Mouse (Mus musculus) inflammation-experienced regulatory T-cells, adult 16 weeks (primary cell): ENCODE data around the gene Cst9. TPM values are rescaled to one million over a fixed set of nuclear protein-coding genes. Genes with fewer than 3 reads are reported as not detected.

Experiments used
- polyA plus RNA-seq: library from polyadenylated mRNA; unstranded; fragments of 100-300 nt; shearing (Covaris generic); gene quantifications from one replicate; pipeline ENCODE4 v1.2.1, GENCODE M21; 2017

The Cst9 gene
- not detected for polyA plus RNA-seq

DNA sequence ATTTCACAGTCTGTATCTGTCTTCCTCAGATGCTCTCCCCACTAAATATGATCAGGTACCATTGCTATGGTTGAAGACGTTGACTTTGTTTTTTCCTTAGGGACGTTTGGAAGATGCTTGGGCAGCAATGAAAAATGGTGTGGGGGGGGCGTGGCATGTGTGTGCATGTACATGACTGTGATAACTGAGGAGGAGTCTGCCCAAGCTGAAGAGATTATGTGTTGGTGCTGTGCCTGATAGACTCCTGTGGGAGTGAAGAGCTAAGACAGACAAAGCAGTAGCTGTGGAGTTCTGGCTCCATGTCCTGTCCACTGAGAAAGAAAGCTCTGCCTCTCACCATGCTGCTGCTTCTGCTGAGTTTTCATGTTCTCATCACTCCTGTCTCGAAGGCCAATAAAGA lies at the start of gene Cst9:
Cst9 (plus strand) TSS at position 236 of the 400 bp plus-strand sequence.

GRCm38 (mm10) chr2:148789142-148789541 lies 45.8 kb upstream of the Cst9 start, which contains the start of gene Cst12:
Gene Cst12 (plus strand): TSS chr2:148789361.

DNA sequence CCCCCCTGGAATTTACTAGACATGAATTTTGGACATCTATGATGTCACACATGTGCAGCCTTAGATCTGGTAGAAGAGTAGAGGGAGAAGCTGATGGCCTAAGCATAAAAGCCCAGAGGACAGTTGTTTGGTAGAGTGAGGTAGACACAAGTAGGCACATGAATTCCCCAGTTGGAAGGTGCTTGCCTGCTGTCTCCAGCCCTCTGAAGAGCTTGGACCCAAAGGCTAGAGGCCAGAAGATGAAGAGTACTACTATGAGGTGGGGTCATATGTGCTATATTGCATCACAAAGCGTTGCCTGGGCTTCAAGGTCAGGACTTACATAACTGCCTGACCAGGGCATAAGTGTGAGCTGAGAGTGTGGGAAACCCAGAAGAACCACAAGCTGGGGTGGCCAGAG lies 36.5 kb upstream of the Cst9 start, which contains the start of gene Cst8:
Cst8 (plus strand) TSS at position 301 of the 400 bp plus-strand sequence.

GRCm38 (mm10) chr2:148819909-148820308 lies 15.0 kb upstream of the Cst9 start, which contains the start of gene Cst13:
Gene Cst13 (plus strand): TSS chr2:148820081.

DNA sequence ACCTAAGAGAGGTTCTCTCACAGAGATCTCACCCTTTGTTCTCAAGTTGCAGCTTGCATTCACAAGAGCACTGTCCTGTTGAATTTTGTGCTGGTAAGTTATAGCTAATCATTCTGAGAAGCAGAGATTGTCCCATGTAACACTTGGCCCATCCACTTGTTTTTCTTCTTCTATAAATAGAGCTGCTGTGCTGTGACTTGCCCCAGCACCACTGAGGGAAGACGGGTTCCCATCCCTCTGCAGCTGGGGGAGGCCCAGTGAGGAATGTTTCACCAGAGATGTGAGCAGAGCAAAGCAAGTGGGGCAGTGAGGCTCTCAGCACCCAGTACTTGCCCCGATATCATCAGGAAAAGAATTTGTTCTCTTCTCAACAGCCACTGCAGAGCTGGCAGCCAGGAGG lies 30.0 kb downstream of the Cst9 start, which contains the start of gene 9230104L09Rik:
9230104L09Rik (minus strand) TSS at position 73 of the 400 bp plus-strand sequence.

GRCm38 (mm10) chr2:148875335-148875811 lies 40.4 kb downstream of the Cst9 start, which contains the start of gene Cst3:
Gene Cst3 (minus strand): TSS chr2:148875692.

Other genes with a start within 250 kb of the Cst9 start
- 69.5 TPM for gene Nxt1, start 162.5 kb upstream of the Cst9 start, polyA plus RNA-seq
- 22.5 TPM for gene Gzf1, start 154.1 kb upstream of the Cst9 start, polyA plus RNA-seq
- gene Napb, start 102.7 kb upstream of the Cst9 start, polyA plus RNA-seq: 2.0 TPM
- not detected for gene Cstl1, start 84.8 kb upstream of the Cst9 start, polyA plus RNA-seq
- not detected for gene Cst11, start 63.6 kb upstream of the Cst9 start, polyA plus RNA-seq
- gene 8030411F24Rik, start 53.1 kb upstream of the Cst9 start, polyA plus RNA-seq: not detected
- gene Cst12, start 45.8 kb upstream of the Cst9 start, polyA plus RNA-seq: not detected
- gene Cst8, start 36.4 kb upstream of the Cst9 start, polyA plus RNA-seq: not detected
- gene Cst13, start 15.1 kb upstream of the Cst9 start, polyA plus RNA-seq: not detected
- gene 9230104L09Rik, start 29.9 kb downstream of the Cst9 start, polyA plus RNA-seq: not detected
- 166 TPM for gene Cst3, start 40.5 kb downstream of the Cst9 start, polyA plus RNA-seq
- not detected for gene Gm1330, start 168.1 kb downstream of the Cst9 start, polyA plus RNA-seq
- not detected for gene Gm10750, start 182.1 kb downstream of the Cst9 start, polyA plus RNA-seq